Mouse (Mus musculus): ENCODE measurements around the gene Ece2. TPM values are rescaled to one million over a fixed set of nuclear protein-coding genes. Genes with fewer than 3 reads are reported as not detected.

The Ece2 gene
- total RNA-seq, 2 experiments from 2014 or later = 0.49 to 0.72 TPM

- no peak for DNase-seq
Measured at GRCm38 (mm10) chr16:20690774-20691173, 61.1 kb downstream of the Ece2 start.

- no peak for DNase-seq
Measured at GRCm38 (mm10) chr16:20691617-20692016, 62.0 kb downstream of the Ece2 start.

DNA sequence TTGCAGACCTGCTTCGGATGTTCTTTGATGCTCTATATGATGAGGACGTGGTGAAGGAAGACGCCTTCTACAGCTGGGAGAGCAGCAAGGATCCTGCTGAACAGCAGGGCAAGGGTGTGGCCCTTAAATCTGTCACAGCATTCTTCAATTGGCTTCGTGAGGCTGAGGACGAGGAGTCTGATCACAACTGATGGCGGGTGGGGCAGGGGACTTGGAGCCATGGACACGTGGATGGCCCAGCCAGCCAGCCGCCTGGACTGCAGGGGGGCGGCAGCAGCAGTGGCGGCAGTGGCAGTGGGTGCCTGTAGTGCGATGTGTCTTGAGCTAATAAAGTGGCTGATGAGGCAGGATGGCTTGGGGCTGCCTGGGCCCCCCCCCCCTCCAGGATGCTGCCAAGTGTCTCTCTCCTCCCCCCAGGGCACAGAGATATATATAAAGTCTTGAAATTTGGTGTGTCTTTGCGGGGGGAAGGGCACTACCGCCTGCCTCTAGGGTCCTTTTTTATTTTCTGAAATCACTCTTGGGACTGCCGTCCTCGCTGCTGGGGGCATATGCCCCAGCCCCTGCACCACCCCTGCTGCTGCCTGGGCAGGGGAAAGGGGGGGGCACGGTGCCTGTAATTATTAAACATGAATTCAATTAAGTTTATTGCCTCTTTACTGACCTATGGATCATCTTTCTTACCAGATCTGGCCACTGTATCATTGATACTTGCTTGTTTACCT is 62.8 kb downstream of the Ece2 start:
- DNase-seq = no peak

DNA sequence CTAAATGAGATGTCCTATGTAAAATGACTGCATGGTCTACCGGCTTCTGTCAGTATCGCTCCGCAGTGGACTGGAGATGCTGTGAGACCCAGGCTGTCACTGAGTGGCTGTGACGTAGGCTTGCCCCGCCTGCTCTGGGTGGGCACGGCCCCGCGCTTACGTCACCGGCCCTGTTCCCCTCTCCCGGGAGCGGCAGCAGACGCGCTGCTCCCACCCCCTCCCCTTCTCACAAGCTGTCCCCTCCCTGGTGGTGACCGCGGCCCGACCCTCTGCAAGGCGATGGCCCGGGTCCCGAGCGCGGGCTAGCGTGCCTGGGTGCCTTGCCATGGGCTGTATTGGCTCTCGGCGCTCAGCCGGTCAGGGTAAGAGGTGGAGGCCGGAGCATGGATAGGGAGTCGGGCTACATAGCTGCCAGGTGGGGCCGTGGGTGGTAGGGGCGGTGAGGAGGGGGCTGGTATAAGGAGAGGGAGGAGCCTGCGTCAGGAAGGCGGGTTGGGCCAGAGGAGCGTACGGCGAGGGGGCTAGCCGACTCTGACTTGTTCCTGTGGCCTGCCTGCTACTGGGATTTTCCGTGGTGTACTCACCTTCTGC is 63.6 kb downstream of the Ece2 start, which contains the start of gene Fam131a:
TSS of gene Fam131a (plus strand) at position 131 of the 591 bp plus-strand sequence.
- peak; percentile 92 to 94 for DNase-seq

DNA sequence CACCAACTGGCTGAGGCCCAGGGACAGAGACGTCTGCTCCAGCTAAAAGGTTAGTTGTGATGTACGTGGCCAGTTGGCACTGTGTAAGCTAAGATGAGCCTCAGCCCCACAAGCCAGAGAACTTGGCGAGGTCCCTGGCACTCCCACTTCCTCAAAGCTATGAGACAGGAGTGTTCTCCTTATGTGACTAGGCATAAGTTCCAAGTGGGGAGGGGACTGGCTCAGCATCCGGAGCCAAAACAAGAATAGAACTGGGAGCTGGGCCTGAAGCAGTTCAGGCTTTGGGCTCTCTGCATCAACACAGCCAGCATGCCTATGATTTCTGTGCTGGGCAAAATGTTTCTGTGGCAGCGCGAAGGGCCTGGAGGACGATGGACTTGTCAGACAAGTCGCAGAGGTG is 65.2 kb downstream of the Ece2 start:
- peak; percentile 70 to 80 for DNase-seq

DNA sequence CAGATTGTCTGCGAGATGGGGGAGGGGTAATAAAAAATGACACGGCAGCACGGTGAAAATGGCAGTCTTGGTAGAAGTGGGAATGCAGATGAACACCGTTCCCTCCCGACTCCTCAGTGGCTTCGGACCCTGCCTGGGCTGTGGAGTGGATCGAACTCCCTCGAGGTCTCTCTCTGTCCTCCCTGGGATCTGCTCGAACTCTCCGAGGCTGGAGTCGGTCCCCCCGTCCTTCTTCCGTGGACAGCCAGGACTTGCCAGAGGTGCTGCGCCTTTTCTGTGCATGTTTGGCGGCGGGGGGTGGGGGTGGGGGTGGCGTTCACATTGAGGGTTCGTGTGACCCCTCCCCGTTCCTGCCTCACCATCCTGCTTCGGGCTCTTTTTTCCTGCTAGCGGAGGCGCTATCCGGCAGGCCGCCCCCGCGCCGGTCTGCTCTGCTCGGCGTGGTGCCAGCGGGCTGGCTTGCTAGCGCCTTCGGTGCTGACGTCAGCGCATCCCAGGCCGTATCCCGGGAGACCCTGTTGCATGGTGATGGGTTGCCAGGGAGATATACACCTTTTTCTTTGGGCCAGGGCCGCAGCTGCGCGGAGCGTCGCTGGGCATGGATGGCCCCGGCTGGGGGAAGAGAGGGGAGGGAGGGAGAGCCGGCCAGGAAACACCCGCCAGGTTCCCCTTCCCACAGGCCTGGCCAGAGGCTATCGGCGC is 66.1 kb downstream of the Ece2 start:
- DNase-seq = peak; percentile 86 to 91

Small RNA genes lying within 50 kb of the gene (microRNA-seq; reads per million reads assigned to microRNA genes)
- 2.2 to 2.3 reads per million in 2 experiments for gene Mir1224

Other genes starting within 250 kb of the Ece2 start
- 10 to 100 TPM; 20.7 to 24.0 TPM for gene Abcc5, start 203.4 kb upstream of the Ece2 start, total RNA-seq (2021)
- gene Eif2b5, start 131.0 kb upstream of the Ece2 start, total RNA-seq (2021) = 10 to 100 TPM; 55.1 to 60.2 TPM
- gene Dvl3, start 112.8 kb upstream of the Ece2 start, total RNA-seq (2021) = 10 to 100 TPM; 47.2 to 48.0 TPM
- 100 to 1,000 TPM; 184 to 195 TPM for gene Ap2m1, start 94.3 kb upstream of the Ece2 start, total RNA-seq (2021)
- gene Abcf3, start 81.3 kb upstream of the Ece2 start, total RNA-seq (2021) = 10 to 100 TPM; 61.7 to 70.2 TPM
- under 1 TPM in 1 of 2 experiments, not detected in 1; 0.18 TPM for gene Vwa5b2, start 40.4 kb upstream of the Ece2 start, total RNA-seq (2021)
- gene Eef1akmt4, start 18.2 kb upstream of the Ece2 start, total RNA-seq (2021) = 1 to 10 TPM; 6.6 to 9.1 TPM
- gene Gm49333, start 18.2 kb upstream of the Ece2 start, total RNA-seq (2021) = not detected
- gene Alg3, start 18.1 kb upstream of the Ece2 start, total RNA-seq (2021) = 10 to 100 TPM in 1 of 2 experiments, 1 to 10 TPM in 1; 8.8 to 11.4 TPM
- 1 to 10 TPM; 1.3 to 1.6 TPM for gene Camk2n2, start 8.5 kb upstream of the Ece2 start, total RNA-seq (2021)
- 100 to 1,000 TPM; 208 to 217 TPM for gene Psmd2, start 21.8 kb downstream of the Ece2 start, total RNA-seq (2021)
- gene Eif4g1, start 38.5 kb downstream of the Ece2 start, total RNA-seq (2021) = 100 to 1,000 TPM; 403 to 412 TPM
- gene Fam131a, start 63.4 kb downstream of the Ece2 start, total RNA-seq (2021) = 10 to 100 TPM; 19.8 to 31.3 TPM
- gene Polr2h, start 87.8 kb downstream of the Ece2 start, total RNA-seq (2021) = 10 to 100 TPM; 11.0 to 13.1 TPM
- gene Clcn2, start 87.9 kb downstream of the Ece2 start, total RNA-seq (2021) = 1 to 10 TPM; 1.2 to 1.6 TPM
- gene Chrd, start 103.3 kb downstream of the Ece2 start, total RNA-seq (2021) = 1 to 10 TPM; 1.7 to 2.0 TPM
- under 1 TPM in 1 of 2 experiments, not detected in 1; 0.18 TPM for gene Thpo, start 104.7 kb downstream of the Ece2 start, total RNA-seq (2021)